Mouse (Mus musculus): ENCODE measurements around the gene Sgms1.
A peak's percentile ranks its signal among the peaks of the same experiment; 100 is the strongest.

GRCm38 (mm10) chr19:32310483-32310882 is 79.0 kb downstream of the Sgms1 start:
- TF ChIP-seq POLR2A (IDR thresholded peaks at IDR 0.05; ENCODE audit: low read depth, low read length) = no peak
- 0 out of 2 replicates have a peak, but pooled peaks have one; percentile 11 for TF ChIP-seq CTCF (conservative IDR thresholded peaks at IDR 0.05; ENCODE audit: insufficient read depth, insufficient read length, low read depth, low read length)
